Mouse (Mus musculus) embryonic facial prominence, embryonic 15.5 days (tissue): ENCODE results near the gene Gpr27. TPM values are rescaled to one million over a fixed set of nuclear protein-coding genes. Genes with fewer than 3 reads are reported as not detected.

ENCODE experiments used
- polyA plus RNA-seq: library from polyadenylated mRNA; unstranded; fragments of >200 nt; fragmentation: Nextera tagmentation; extraction: Ambion mirVana; gene quantifications from 2 replicates; pipeline ENCODE4 v1.2.1, GENCODE M21; 2015

Gpr27 gene
- polyA plus RNA-seq, 1 experiment from 2014 or later = 7.5 TPM

Other genes with a start within 250 kb of the Gpr27 start
- 67.3 and 77.5 TPM in 2 replicates for gene Foxp1, start 170.0 kb upstream of the Gpr27 start, polyA plus RNA-seq
- 14.9 and 16.1 TPM in 2 replicates for gene Eif4e3, start 25.9 kb upstream of the Gpr27 start, polyA plus RNA-seq
- 1.7 and 3.5 TPM in 2 replicates for gene Gm20696, start 25.9 kb upstream of the Gpr27 start, polyA plus RNA-seq
- 2.1 and 2.3 TPM in 2 replicates for gene Prok2, start 33.7 kb downstream of the Gpr27 start, polyA plus RNA-seq